Mouse (Mus musculus): ENCODE results near the gene BC049762.

DNA sequence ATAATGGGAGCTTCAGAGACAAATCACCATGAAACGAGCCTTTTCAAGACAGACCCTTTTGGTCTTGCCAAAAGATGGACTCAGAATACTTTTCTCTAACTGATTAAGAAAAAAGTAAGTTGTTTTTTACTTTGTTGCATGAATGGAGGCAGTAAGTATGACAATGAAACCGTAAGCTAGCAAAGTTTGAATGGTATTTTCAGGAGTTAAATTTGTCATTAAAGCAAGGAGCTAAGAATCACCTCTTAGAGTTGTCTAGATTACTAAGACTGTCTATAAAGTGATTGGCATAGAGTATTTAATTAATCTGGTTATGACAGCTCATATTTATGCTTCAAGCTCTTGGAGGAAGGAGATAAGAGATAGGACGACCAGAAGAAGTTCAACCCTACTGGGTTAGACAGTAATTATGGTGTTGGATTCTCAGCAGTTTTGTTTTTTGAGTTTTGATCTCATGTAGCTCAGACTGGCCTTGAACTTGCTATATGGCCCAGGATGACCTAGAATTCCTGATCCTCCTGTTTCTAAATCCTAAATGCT, 1.1 kb downstream of the BC049762 start, which contains the start of gene Clk4:
- TF ChIP-seq TAL1 (conservative IDR thresholded peaks at IDR 0.05; ENCODE audit: low read depth, low read length) (no peak), CTCF (IDR thresholded peaks at IDR 0.05; ENCODE audit: low read depth, low read length) (no peak), GATA1 (IDR thresholded peaks at IDR 0.05; ENCODE audit: borderline replicate concordance, low read length) (no peak), POLR2AphosphoS5 (IDR thresholded peaks at IDR 0.05; ENCODE audit: insufficient replicate concordance, low read depth, low read length) (no peak), GATA2 (IDR thresholded peaks at IDR 0.05; ENCODE audit: borderline replicate concordance, low read depth, low read length) (no peak)
